Mouse (Mus musculus): ENCODE measurements around the gene Olfr512.

Olfr512 gene

GRCm38 (mm10) chr7:108713020-108713419 lies at the start of gene Olfr512:
Gene Olfr512 (plus strand): TSS chr7:108713320.
- no peak for DNase-seq (ENCODE audit: low spot score)

GRCm38 (mm10) chr7:108666118-108666517 lies 47.0 kb upstream of the Olfr512 start, which contains the start of gene Olfr510:
Gene Olfr510 (plus strand): TSS chr7:108666418.
- no peak for DNase-seq (ENCODE audit: low spot score)

GRCm38 (mm10) chr7:108671058-108671457 lies 42.1 kb upstream of the Olfr512 start:
- DNase-seq (ENCODE audit: low spot score): no peak

DNA sequence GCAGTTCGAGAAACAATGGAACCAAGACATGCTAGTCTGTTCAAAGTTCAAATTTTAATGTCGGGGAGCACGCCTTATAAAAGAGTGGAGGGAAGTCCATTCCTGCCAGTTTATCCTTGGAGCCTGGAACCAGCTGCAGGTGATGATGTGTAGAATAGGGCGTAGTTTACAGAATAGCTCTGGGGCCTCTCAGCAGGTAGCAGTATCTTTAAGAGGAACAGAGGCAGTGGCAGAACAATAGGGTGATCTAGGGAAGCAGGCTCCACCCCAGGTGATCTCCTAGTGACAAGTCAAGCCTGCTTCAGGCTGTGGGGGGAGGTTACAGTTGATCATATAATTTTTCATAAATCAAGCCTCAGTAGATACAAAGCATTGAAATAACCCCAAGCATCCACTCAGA lies 34.2 kb upstream of the Olfr512 start:
- DNase-seq (ENCODE audit: low spot score): no peak

- no peak for DNase-seq (ENCODE audit: low spot score)
These were observed 37.6 kb downstream of the Olfr512 start, which contains the start of gene Olfr513 for GRCm38 (mm10) chr7:108750673-108751072. Gene Olfr513 (plus strand): TSS chr7:108750973.

DNA sequence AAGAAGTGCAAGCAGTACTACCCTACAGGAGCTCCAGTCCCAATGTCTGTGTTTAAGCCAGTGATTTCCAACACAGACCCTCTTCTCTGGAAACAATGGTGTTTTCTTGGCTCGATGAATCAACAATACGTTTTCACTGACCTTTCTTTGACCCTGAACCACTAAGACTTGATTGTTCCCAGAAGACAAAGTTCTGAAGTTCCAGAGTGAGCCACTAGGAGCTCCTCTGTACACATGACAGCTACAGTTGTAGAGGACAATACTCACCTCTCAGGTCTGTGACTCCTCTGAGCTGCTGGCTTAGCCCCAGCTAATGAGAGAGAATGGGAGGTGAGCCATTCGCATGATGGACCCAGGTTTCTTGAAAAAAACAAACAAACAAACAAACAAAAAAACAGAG lies 47.3 kb downstream of the Olfr512 start:
- DNase-seq (ENCODE audit: low spot score): no peak

Data from c-Kit-positive CD71-positive TER-119-positive erythroid progenitor cells, embryonic 14.5 days (primary cell).